Mouse (Mus musculus): ENCODE data around the gene Snw1. TPM values are rescaled to one million over a fixed set of nuclear protein-coding genes. Genes with fewer than 3 reads are reported as not detected.
"Not testable (repeated sequence)": the region's sequence is repeated elsewhere in the genome, so short reads cannot be mapped to it uniquely, and the experiment has no call there.

The Snw1 gene
- 121 and 130 TPM in 2 replicates for polyA plus RNA-seq (2014; fragmentation: Nextera tagmentation; extraction: Ambion mirVana)

DNA sequence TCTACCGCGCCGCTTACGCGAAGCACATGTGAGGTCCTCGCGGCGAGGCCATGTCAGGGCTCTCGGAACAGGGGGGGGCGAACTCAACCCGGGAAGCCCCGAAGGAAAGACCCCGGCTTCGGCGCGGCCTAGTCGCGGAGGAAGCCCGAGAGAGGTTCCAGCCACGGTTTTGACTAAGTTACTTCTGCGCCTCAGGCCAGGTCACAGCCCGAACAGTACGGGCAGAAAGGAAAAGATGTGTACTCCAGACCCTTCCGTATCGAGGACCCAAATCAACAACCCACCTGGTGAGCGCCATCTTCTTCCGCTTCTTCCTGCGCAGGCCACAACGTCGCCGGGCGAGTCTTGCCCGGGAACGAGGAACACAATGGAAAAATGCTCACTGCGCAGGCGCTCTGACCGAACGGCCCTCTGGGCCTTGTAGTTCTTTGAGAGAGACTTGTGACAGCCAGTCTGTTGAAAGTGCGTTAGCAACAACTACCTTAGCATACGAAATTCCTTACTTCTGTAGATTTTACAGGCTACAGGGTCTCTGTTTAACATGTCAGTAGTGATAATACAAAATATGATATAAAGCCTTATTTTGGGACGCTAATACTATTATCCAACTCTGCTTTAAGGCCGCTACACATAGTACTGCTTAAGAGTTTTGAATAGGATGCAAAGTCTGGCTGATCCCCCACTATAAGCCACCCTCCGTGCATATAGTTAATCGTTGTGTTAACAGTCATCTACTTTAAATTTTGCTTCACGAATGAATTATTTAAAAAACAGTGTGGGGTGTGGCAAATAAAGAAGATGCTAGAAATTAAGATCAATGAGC lies at the start of gene Snw1:
Snw1 (minus strand) TSS at position 311 of the 823 bp plus-strand sequence.
- ATAC-seq (replicated peaks; ENCODE audit: low FRiP score), result peak; percentile 94
- peak within 1 kb of the TSS; percentile 79 for H3K27ac ChIP-seq (ENCODE audit: low read depth, low read length)
- peak; percentile 88 for DNase-seq (ENCODE audit: low spot score)
- H3K36me3 ChIP-seq (ENCODE audit: control insufficient read depth, insufficient read depth, low read length), result peaks cover 9% of the 10 kb centered on the region; the same call in 1 of the 2 replicates
- WGBS, result 3% methylated on average over 45 of the region's 45 CpGs
- peak within 1 kb of the TSS; percentile 77 for H3K4me2 ChIP-seq
- peak within 1 kb of the TSS; percentile 97 for H3K9ac ChIP-seq (ENCODE audit: low read depth, low read length)
- peak within 1 kb of the TSS; percentile 89 for H3K4me3 ChIP-seq (ENCODE audit: low read depth, low read length)
- H3K9me3 ChIP-seq (ENCODE audit: control insufficient read depth, low read length), result no peaks in the 10 kb centered on the region
- H3K27me3 ChIP-seq (replicated peaks; ENCODE audit: control insufficient read depth, insufficient read depth, low read length), result no peaks in the 10 kb centered on the region; the same call in 1 of the 2 replicates
- peaks cover 9% of the 10 kb centered on the region for H3K4me1 ChIP-seq (replicated peaks; ENCODE audit: control insufficient read depth, insufficient read depth, low read length)

DNA sequence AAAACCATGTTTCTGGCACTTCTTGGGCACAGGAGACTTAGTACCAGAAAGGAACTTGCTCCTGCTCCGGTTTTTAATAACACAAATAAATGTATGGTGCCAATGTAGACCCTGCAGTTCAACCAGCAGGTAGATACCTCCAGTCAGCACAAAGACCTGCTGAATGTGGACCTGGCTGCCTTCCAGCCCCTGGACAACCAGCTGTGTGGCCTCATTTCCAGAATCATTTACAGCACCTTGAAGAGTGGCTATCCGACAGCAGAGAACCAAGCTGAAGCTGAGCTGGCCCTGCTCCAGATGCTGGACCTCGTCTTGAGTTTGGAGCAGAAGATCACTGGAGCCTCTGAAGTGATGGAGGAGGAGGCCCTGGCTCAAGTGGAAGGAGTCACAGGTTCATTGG lies 47.5 kb upstream of the Snw1 start:
- not testable (repeated sequence) for H3K36me3 ChIP-seq (ENCODE audit: control insufficient read depth, insufficient read depth, low read length); H3K9ac ChIP-seq (ENCODE audit: low read depth, low read length); H3K4me3 ChIP-seq (ENCODE audit: low read depth, low read length); H3K4me1 ChIP-seq (replicated peaks; ENCODE audit: control insufficient read depth, insufficient read depth, low read length); H3K9me3 ChIP-seq (ENCODE audit: control insufficient read depth, low read length); ATAC-seq (replicated peaks; ENCODE audit: low FRiP score); DNase-seq (ENCODE audit: low spot score); H3K4me2 ChIP-seq; H3K27ac ChIP-seq (ENCODE audit: low read depth, low read length); H3K27me3 ChIP-seq (replicated peaks; ENCODE audit: control insufficient read depth, insufficient read depth, low read length)
- WGBS, result 70% methylated on average over 3 of the region's 3 CpGs

GRCm38 (mm10) chr12:87514016-87514415 lies 41.9 kb upstream of the Snw1 start, which contains the start of gene Gm8300:
Gm8300 (plus strand) TSS chr12:87514316.
- not testable (repeated sequence) for H3K27ac ChIP-seq (ENCODE audit: low read depth, low read length); ATAC-seq (replicated peaks; ENCODE audit: low FRiP score); H3K27me3 ChIP-seq (replicated peaks; ENCODE audit: control insufficient read depth, insufficient read depth, low read length); H3K9ac ChIP-seq (ENCODE audit: low read depth, low read length); H3K4me2 ChIP-seq; H3K9me3 ChIP-seq (ENCODE audit: control insufficient read depth, low read length); H3K4me1 ChIP-seq (replicated peaks; ENCODE audit: control insufficient read depth, insufficient read depth, low read length); H3K4me3 ChIP-seq (ENCODE audit: low read depth, low read length); DNase-seq (ENCODE audit: low spot score); H3K36me3 ChIP-seq (ENCODE audit: control insufficient read depth, insufficient read depth, low read length)
- whole genome bisulfite sequencing, result 82% methylated on average over 4 of the region's 4 CpGs

DNA sequence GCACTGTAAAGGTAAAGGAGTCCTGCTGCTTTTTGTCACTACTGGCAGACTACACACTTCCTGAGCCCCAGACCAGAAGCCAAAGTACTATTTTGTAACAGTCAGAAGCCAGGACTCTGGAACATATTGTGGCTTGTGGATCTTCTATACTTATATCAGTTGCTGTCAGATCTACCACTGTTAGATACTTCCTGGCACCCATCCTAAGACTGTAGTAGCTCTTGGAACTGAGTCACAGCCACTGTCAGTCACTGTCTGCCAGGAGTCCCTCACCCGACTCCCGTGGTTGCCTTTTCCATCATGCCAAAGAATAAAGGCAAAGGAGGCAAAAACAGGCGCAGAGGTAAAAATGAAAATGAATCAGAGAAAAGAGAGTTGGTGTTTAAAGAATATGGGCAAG lies 22.3 kb upstream of the Snw1 start, which contains the start of gene Gm5788:
Gm5788 (plus strand) TSS at position 301 of the 400 bp plus-strand sequence.
- not testable (repeated sequence) for H3K27me3 ChIP-seq (replicated peaks; ENCODE audit: control insufficient read depth, insufficient read depth, low read length); H3K9me3 ChIP-seq (ENCODE audit: control insufficient read depth, low read length); DNase-seq (ENCODE audit: low spot score); H3K36me3 ChIP-seq (ENCODE audit: control insufficient read depth, insufficient read depth, low read length); H3K4me3 ChIP-seq (ENCODE audit: low read depth, low read length); H3K9ac ChIP-seq (ENCODE audit: low read depth, low read length); H3K4me2 ChIP-seq; H3K27ac ChIP-seq (ENCODE audit: low read depth, low read length); ATAC-seq (replicated peaks; ENCODE audit: low FRiP score); H3K4me1 ChIP-seq (replicated peaks; ENCODE audit: control insufficient read depth, insufficient read depth, low read length)
- 84% methylated on average over 3 of the region's 3 CpGs for WGBS

- not testable (repeated sequence) for ATAC-seq (replicated peaks; ENCODE audit: low FRiP score)
Measured at GRCm38 (mm10) chr12:87488683-87489082, 16.6 kb upstream of the Snw1 start.

DNA sequence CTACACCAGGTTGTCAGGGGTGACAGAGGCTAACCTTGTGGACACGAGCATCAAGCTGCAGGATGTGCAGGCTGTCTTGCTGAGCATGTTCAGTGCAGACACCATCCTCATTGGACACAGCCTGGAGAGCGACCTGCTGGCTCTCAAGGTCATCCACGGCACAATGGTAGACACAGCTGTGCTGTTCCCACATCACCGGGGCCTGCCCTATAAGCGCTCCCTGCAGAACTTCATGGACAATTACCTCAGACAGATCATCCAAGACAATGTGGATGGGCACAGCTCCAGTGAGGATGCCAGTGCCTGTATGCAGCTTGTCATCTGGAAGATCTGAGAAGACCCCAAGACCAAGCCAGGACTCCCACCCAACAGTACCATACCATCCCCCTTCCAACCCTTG lies 10.4 kb upstream of the Snw1 start:
- WGBS, result 80% methylated on average over 5 of the region's 5 CpGs
- not testable (repeated sequence) for H3K4me1 ChIP-seq (replicated peaks; ENCODE audit: control insufficient read depth, insufficient read depth, low read length); DNase-seq (ENCODE audit: low spot score); H3K36me3 ChIP-seq (ENCODE audit: control insufficient read depth, insufficient read depth, low read length); ATAC-seq (replicated peaks; ENCODE audit: low FRiP score); H3K27ac ChIP-seq (ENCODE audit: low read depth, low read length); H3K27me3 ChIP-seq (replicated peaks; ENCODE audit: control insufficient read depth, insufficient read depth, low read length); H3K4me3 ChIP-seq (ENCODE audit: low read depth, low read length); H3K9me3 ChIP-seq (ENCODE audit: control insufficient read depth, low read length); H3K9ac ChIP-seq (ENCODE audit: low read depth, low read length); H3K4me2 ChIP-seq

More at GRCm38 (mm10) chr12:87488683-87489082, 16.6 kb upstream of the Snw1 start:
- not testable (repeated sequence) for H3K4me2 ChIP-seq; H3K27ac ChIP-seq (ENCODE audit: low read depth, low read length); H3K9ac ChIP-seq (ENCODE audit: low read depth, low read length); H3K27me3 ChIP-seq (replicated peaks; ENCODE audit: control insufficient read depth, insufficient read depth, low read length); H3K4me3 ChIP-seq (ENCODE audit: low read depth, low read length); DNase-seq (ENCODE audit: low spot score); H3K36me3 ChIP-seq (ENCODE audit: control insufficient read depth, insufficient read depth, low read length); H3K9me3 ChIP-seq (ENCODE audit: control insufficient read depth, low read length); H3K4me1 ChIP-seq (replicated peaks; ENCODE audit: control insufficient read depth, insufficient read depth, low read length)
- WGBS, result 50% methylated on average over 2 of the region's 2 CpGs

- ATAC-seq (replicated peaks; ENCODE audit: low FRiP score) (no peak), DNase-seq (ENCODE audit: low spot score) (no peak)
- WGBS, result 81% methylated on average over 3 of the region's 3 CpGs
- Histone ChIP-seq H3K9ac (ENCODE audit: low read depth, low read length) (no peak overlapping the region), H3K27me3 (replicated peaks; ENCODE audit: control insufficient read depth, insufficient read depth, low read length) (no peaks in the 10 kb centered on the region; the same call in 1 of the 2 replicates), H3K27ac (ENCODE audit: low read depth, low read length) (no peak overlapping the region), H3K4me2 (no peak overlapping the region), H3K36me3 (ENCODE audit: control insufficient read depth, insufficient read depth, low read length) (no peaks in the 10 kb centered on the region), H3K9me3 (ENCODE audit: control insufficient read depth, low read length) (no peaks in the 10 kb centered on the region), H3K4me3 (ENCODE audit: low read depth, low read length) (no peak overlapping the region), H3K4me1 (replicated peaks; ENCODE audit: control insufficient read depth, insufficient read depth, low read length) (peaks cover 9% of the 10 kb centered on the region)
Measured at GRCm38 (mm10) chr12:87474756-87475155, 2.7 kb upstream of the Snw1 start.

- peak overlapping the region; percentile 79 for H3K27ac ChIP-seq (ENCODE audit: low read depth, low read length)
- ATAC-seq (replicated peaks; ENCODE audit: low FRiP score) (no peak), DNase-seq (ENCODE audit: low spot score) (no peak)
- 1% methylated on average over 19 of the region's 19 CpGs for WGBS
- H3K4me1 ChIP-seq (replicated peaks; ENCODE audit: control insufficient read depth, insufficient read depth, low read length), result peaks cover 9% of the 10 kb centered on the region
- peak overlapping the region; percentile 97 for H3K9ac ChIP-seq (ENCODE audit: low read depth, low read length)
- peaks cover 9% of the 10 kb centered on the region for H3K36me3 ChIP-seq (ENCODE audit: control insufficient read depth, insufficient read depth, low read length)
- H3K9me3 ChIP-seq (ENCODE audit: control insufficient read depth, low read length), result no peaks in the 10 kb centered on the region
- H3K4me3 ChIP-seq (ENCODE audit: low read depth, low read length), result peak overlapping the region; percentile 89
- H3K4me2 ChIP-seq, result peak overlapping the region; percentile 77
- H3K27me3 ChIP-seq (replicated peaks; ENCODE audit: control insufficient read depth, insufficient read depth, low read length), result no peaks in the 10 kb centered on the region; the same call in 1 of the 2 replicates
Measured at GRCm38 (mm10) chr12:87471421-87471963, 582 bp downstream of the Snw1 start.
